Mouse (Mus musculus) gastrocnemius, adult 2 months (tissue): ENCODE measurements around the gene Lactbl1. TPM values are rescaled to one million over a fixed set of nuclear protein-coding genes. Genes with fewer than 3 reads are reported as not detected.
A peak's percentile ranks its signal among the peaks of the same experiment; 100 is the strongest.

Experiments
- DNase-seq: peaks from one replicate; pipeline ENCODE4 v3.0.0; 2022
- H3K27ac ChIP-seq: fragments of 200-600 bp; 2 replicates; pipeline ENCODE4 v1.8.1; 2022; ENCODE audit warnings: mild to moderate bottlenecking
- H3K4me3 ChIP-seq: fragments of 200-600 bp; 2 replicates; pipeline ENCODE4 v1.8.1; 2022; ENCODE audit warnings: mild to moderate bottlenecking, moderate library complexity
- CTCF ChIP-seq: fragments of 200-600 bp; IDR thresholded peaks from 2 replicates; pipeline ENCODE4 v1.8.1; 2022; ENCODE audit warnings: antibody characterized with exemption, mild to moderate bottlenecking, moderate library complexity
- intact Hi-C: fragments of 180-260 bp; cut with DNase I; formaldehyde crosslinking; loops from one replicate; pipeline ENCODE4 v1.15.1; 2025
- total RNA-seq, 2 experiments: library from RNA; stranded (reverse); gene quantifications; 2 replicates each; pipeline ENCODE4 v1.2.3; 2021

Gene Lactbl1
- total RNA-seq, 2 experiments from 2014 or later = not detected

GRCm38 (mm10) chr4:136638890-136639289 lies 16.5 kb downstream of the Lactbl1 start:
- intact Hi-C loops = no loop called here
- Histone ChIP-seq H3K27ac (no peak overlapping the region), H3K4me3 (no peak overlapping the region)
- TF ChIP-seq CTCF = no peak
- no peak for DNase-seq

GRCm38 (mm10) chr4:136648922-136649479 lies 26.6 kb downstream of the Lactbl1 start:
- peak; percentile 91 for TF ChIP-seq CTCF
- peak; percentile 73 for DNase-seq
- intact Hi-C loops = no loop called here
- Histone ChIP-seq H3K27ac (no peak overlapping the region), H3K4me3 (no peak overlapping the region)

GRCm38 (mm10) chr4:136649480-136650196 lies 27.2 kb downstream of the Lactbl1 start:
- H3K4me3 ChIP-seq = no peak overlapping the region
- H3K27ac ChIP-seq = no peak overlapping the region
- DNase-seq = no peak
- intact Hi-C loops = no loop called here
- TF ChIP-seq CTCF = no peak

- Histone ChIP-seq H3K4me3 (no peak overlapping the region), H3K27ac (no peak overlapping the region)
- TF ChIP-seq CTCF = no peak
- intact Hi-C loops = no loop called here
- DNase-seq = no peak
These were observed 27.8 kb downstream of the Lactbl1 start for GRCm38 (mm10) chr4:136650261-136650660.

- intact Hi-C loops = no loop called here
- Histone ChIP-seq H3K4me3 (no peak overlapping the region), H3K27ac (no peak overlapping the region)
- DNase-seq = no peak
- TF ChIP-seq CTCF = peak; percentile 94; the same call in 1 of the 2 replicates
These were observed 29.0 kb downstream of the Lactbl1 start for GRCm38 (mm10) chr4:136651357-136651811.

GRCm38 (mm10) chr4:136651882-136652527 lies 29.6 kb downstream of the Lactbl1 start:
- Histone ChIP-seq H3K4me3 (no peak overlapping the region), H3K27ac (no peak overlapping the region)
- DNase-seq = no peak
- TF ChIP-seq CTCF = no peak
- intact Hi-C loops = no loop called here

- no peak overlapping the region for H3K4me3 ChIP-seq
- H3K27ac ChIP-seq = no peak overlapping the region
- intact Hi-C loops = no loop called here
- DNase-seq = no peak
- no peak for TF ChIP-seq CTCF
These were observed 30.1 kb downstream of the Lactbl1 start for GRCm38 (mm10) chr4:136652528-136652910.

- Histone ChIP-seq H3K4me3 (no peak overlapping the region), H3K27ac (no peak overlapping the region)
- no peak for DNase-seq
- no peak for TF ChIP-seq CTCF
- intact Hi-C loops = no loop called here
These were observed 30.6 kb downstream of the Lactbl1 start for GRCm38 (mm10) chr4:136653019-136653418.

GRCm38 (mm10) chr4:136653692-136654234 lies 31.3 kb downstream of the Lactbl1 start:
- TF ChIP-seq CTCF = no peak
- intact Hi-C loops = no loop called here
- H3K4me3 ChIP-seq = no peak overlapping the region
- H3K27ac ChIP-seq = no peak overlapping the region
- no peak for DNase-seq

GRCm38 (mm10) chr4:136657914-136658313 lies 35.5 kb downstream of the Lactbl1 start:
- Histone ChIP-seq H3K4me3 (no peak overlapping the region), H3K27ac (no peak overlapping the region)
- no peak for DNase-seq
- intact Hi-C loops = no loop called here
- no peak for TF ChIP-seq CTCF

GRCm38 (mm10) chr4:136665068-136665467 lies 42.6 kb downstream of the Lactbl1 start:
- TF ChIP-seq CTCF = no peak
- DNase-seq = no peak
- intact Hi-C loops = no loop called here
- H3K4me3 ChIP-seq = no peak overlapping the region
- H3K27ac ChIP-seq = no peak overlapping the region

GRCm38 (mm10) chr4:136666002-136666401 lies 43.6 kb downstream of the Lactbl1 start:
- Histone ChIP-seq H3K4me3 (no peak overlapping the region), H3K27ac (no peak overlapping the region)
- no peak for DNase-seq
- intact Hi-C loops = no loop called here
- peak; percentile 46 for TF ChIP-seq CTCF

- H3K27ac ChIP-seq = no peak overlapping the region
- H3K4me3 ChIP-seq = no peak overlapping the region
- TF ChIP-seq CTCF = 0 out of 2 replicates have a peak, but pooled peaks have one; percentile 7
- DNase-seq = no peak
- intact Hi-C loops = no loop called here
These were observed 45.3 kb downstream of the Lactbl1 start for GRCm38 (mm10) chr4:136667757-136668156.
